In the genomic region with DNA sequence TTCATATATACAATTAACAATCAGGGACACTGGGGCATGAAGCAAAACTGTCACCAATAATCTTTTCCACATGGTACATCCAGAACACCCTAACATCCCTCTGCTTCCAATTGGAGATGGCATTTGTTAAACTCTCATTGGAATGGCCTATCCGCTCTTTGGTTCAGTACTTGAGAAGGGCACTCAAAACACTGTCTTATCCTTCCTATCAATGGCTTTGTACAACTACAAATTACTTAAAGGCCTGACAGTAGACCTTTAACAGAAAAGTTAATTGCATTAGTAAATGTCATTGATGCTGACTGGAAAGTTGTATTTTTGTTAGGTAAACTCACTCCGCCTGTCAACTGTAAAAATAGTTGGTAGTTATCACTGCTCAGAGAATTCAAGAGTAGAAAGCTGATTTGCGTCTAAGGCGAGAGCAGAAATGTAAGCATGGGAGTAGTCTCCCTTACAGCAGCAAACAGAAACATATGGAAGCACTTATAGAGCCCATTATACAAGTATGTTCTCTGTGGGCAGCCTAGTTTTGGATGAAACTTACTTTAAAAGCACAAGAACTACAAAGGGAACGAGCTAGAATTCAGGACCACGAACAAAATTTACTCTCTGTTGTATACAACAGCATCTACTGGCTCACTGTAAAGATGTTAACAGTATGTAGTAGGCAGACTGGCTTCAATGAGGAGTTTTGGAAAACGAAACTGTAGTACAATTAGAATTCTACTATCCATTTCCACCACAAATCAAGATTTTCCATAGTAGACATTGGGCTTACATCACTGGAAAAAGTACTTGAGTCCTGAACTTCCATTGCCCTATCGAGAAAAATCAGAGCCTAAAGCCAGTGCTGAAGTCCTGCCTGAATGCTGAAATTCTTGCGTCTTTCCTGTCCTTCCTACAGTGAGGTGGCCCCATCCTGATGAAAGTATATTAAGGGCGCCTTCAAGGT, we compare ENCODE assay signal across 8 mouse cellular contexts.
DNase-seq lines count a peak whose midpoint lies in the region; ATAC-seq lines count a peak whose summit lies in the region.

No protein-coding gene starts in this region.

- H3K4me2 ChIP-seq in kidney, embryonic 14.5 days (replicated peaks; ENCODE audit: low read depth, low read length), result peak overlapping the region; percentile 55
- H3K4me2 ChIP-seq in midbrain, embryonic 13.5 days (replicated peaks), result peak overlapping the region; percentile 88

- no peak for ATAC-seq in kidney, embryonic 14.5 days (ENCODE audit: low FRiP score, low TSS enrichment)
- ATAC-seq in midbrain, embryonic 13.5 days, result no peak

- no peak for DNase-seq in kidney, adult 11 months
- peak; percentile 69 for DNase-seq in NIH3T3 (ENCODE audit: low read depth)
- DNase-seq in hindbrain, embryonic 10.5 days (ENCODE audit: low spot score), result no peak
- DNase-seq in left cerebral cortex, postnatal 25 days (ENCODE audit: low spot score in 2 of 2), result no peak
- no peak for DNase-seq in spleen, postnatal 36 days (ENCODE audit: low spot score in 2 of 2)
- no peak for DNase-seq in layer of hippocampus, adult 8-10 months (ENCODE audit: low spot score in 2 of 2)

- H3K36me3 ChIP-seq in kidney, embryonic 14.5 days (ENCODE audit: control insufficient read depth, insufficient read depth, low read length), result peaks cover 14% of the 10 kb centered on the region; the same call in 1 of the 2 replicates
- H3K36me3 ChIP-seq in hindbrain, embryonic 10.5 days, result peaks cover 41% of the 10 kb centered on the region
- H3K36me3 ChIP-seq in midbrain, embryonic 13.5 days, result peaks cover 18% of the 10 kb centered on the region

- intact Hi-C loops in left cerebral cortex, postnatal 25 days (cut with DNase I), result loop anchor here (2.0 to 10.0 kb wide), 4 partner anchors 23 to 269 kb away; no protein-coding TSS in a partner anchor

- peak overlapping the region; percentile 99 for H3K9ac ChIP-seq in kidney, embryonic 14.5 days (ENCODE audit: low read depth, low read length)
- H3K9ac ChIP-seq in midbrain, embryonic 13.5 days (replicated peaks), result peak overlapping the region; percentile 99

- H3K27me3 ChIP-seq in kidney, embryonic 14.5 days (ENCODE audit: control insufficient read depth, insufficient read depth, low read length), result no peaks in the 10 kb centered on the region
- no peaks in the 10 kb centered on the region for H3K27me3 ChIP-seq in hindbrain, embryonic 10.5 days (ENCODE audit: insufficient read depth, poor library complexity, severe bottlenecking)
- H3K27me3 ChIP-seq in midbrain, embryonic 13.5 days, result no peaks in the 10 kb centered on the region

- no peaks in the 10 kb centered on the region for H3K9me3 ChIP-seq in kidney, embryonic 14.5 days (ENCODE audit: control insufficient read depth, low read length)
- H3K9me3 ChIP-seq in hindbrain, embryonic 10.5 days, result peaks cover 8% of the 10 kb centered on the region; the same call in 1 of the 2 replicates
- no peaks in the 10 kb centered on the region for H3K9me3 ChIP-seq in midbrain, embryonic 13.5 days

- 44% methylated on average over 10 of the region's 10 CpGs for WGBS in kidney, embryonic 14.5 days
- 56% methylated on average over 10 of the region's 10 CpGs for WGBS in hindbrain, embryonic 10.5 days
- WGBS in midbrain, embryonic 13.5 days, result 50% methylated on average over 10 of the region's 10 CpGs

- peak overlapping the region; percentile 97 for H3K4me3 ChIP-seq in kidney, embryonic 14.5 days (ENCODE audit: low read length)
- peak overlapping the region; percentile 80 for H3K4me3 ChIP-seq in hindbrain, embryonic 10.5 days
- H3K4me3 ChIP-seq in midbrain, embryonic 13.5 days (replicated peaks), result peak overlapping the region; percentile 94

- H3K4me1 ChIP-seq in kidney, embryonic 14.5 days (ENCODE audit: control insufficient read depth, insufficient read depth, low read length), result peaks cover 20% of the 10 kb centered on the region
- peaks cover 34% of the 10 kb centered on the region for H3K4me1 ChIP-seq in hindbrain, embryonic 10.5 days (replicated peaks)
- peaks cover 39% of the 10 kb centered on the region for H3K4me1 ChIP-seq in midbrain, embryonic 13.5 days (replicated peaks)

- H3K27ac ChIP-seq in kidney, embryonic 14.5 days (ENCODE audit: low read depth, low read length), result peak overlapping the region; percentile 100; the same call in 1 of the 2 replicates
- H3K27ac ChIP-seq in hindbrain, embryonic 10.5 days, result peak overlapping the region; percentile 100
- H3K27ac ChIP-seq in midbrain, embryonic 13.5 days, result peak overlapping the region; percentile 32

Comparison
In these comparisons a context has a peak if more than half of its experiments do, and no peak if none do; other contexts are left out.
1. H3K27ac ChIP-seq: peak in every context shown above with its lines; median percentile 100 in kidney, embryonic 14.5 days; 100 in hindbrain, embryonic 10.5 days; 32 in midbrain, embryonic 13.5 days.